In genomic region chr4:22498102-22498957, GRCm38 (mm10) we compare ENCODE assay signal across 8 mouse cellular contexts. TPM values are rescaled to one million over a fixed set of nuclear protein-coding genes. Genes with fewer than 3 reads are reported as not detected.
DNase-seq lines count a peak whose midpoint lies in the region; ATAC-seq and TF ChIP-seq lines count a peak whose summit lies in the region.

No protein-coding gene starts in this region.

- no peaks in the 10 kb centered on the region for H3K4me1 ChIP-seq in lung, postnatal 0 days (ENCODE audit: insufficient read depth, low read depth, low read length)
- peaks cover 10% of the 10 kb centered on the region; the same call in 1 of the 2 replicates for H3K4me1 ChIP-seq in intestine, embryonic 16.5 days (ENCODE audit: control insufficient read depth, insufficient read depth, low read length)

- peaks cover 47% of the 10 kb centered on the region for H3K27me3 ChIP-seq in lung, postnatal 0 days (replicated peaks; ENCODE audit: insufficient read depth, low read length)
- peaks cover 59% of the 10 kb centered on the region for H3K27me3 ChIP-seq in intestine, embryonic 16.5 days (replicated peaks; ENCODE audit: control insufficient read depth, insufficient read depth, low read length)

- peak; percentile 29 to 38 for DNase-seq in cerebellum, postnatal 25 days
- no peak for DNase-seq in cerebellum, adult 9-11 months
- no peak for DNase-seq in lung, postnatal 0 days (ENCODE audit: low spot score)
- no peak for DNase-seq in lung, postnatal 4 days
- DNase-seq in neural tube, embryonic 10.5 days (ENCODE audit: extremely low spot score, low spot score) = peak; percentile 68
- DNase-seq in thymus, postnatal 10 days (ENCODE audit: low spot score in 2 of 2) = no peak

- ATAC-seq in lung, postnatal 0 days = no peak
- peak; percentile 46; the same call in 1 of the 2 replicates for ATAC-seq in intestine, embryonic 16.5 days
- no peak for ATAC-seq in erythroid progenitor cell, adult 5-6 weeks (replicated peaks; ENCODE audit: low FRiP score, poor library complexity, severe bottlenecking)

- no peak for TF ChIP-seq EP300 in lung, postnatal 0 days (IDR thresholded peaks at IDR 0.05)

- H3K4me2 ChIP-seq in lung, postnatal 0 days (replicated peaks; ENCODE audit: low read depth, low read length) = peak overlapping the region; percentile 22; the same call in 1 of the 2 replicates
- H3K4me2 ChIP-seq in intestine, embryonic 16.5 days (ENCODE audit: low read depth, low read length) = peak overlapping the region; percentile 37

- H3K4me3 ChIP-seq in lung, postnatal 0 days (ENCODE audit: low read depth, low read length) = no peak overlapping the region
- H3K4me3 ChIP-seq in intestine, embryonic 16.5 days (ENCODE audit: low read length) = peak overlapping the region; percentile 34

- no peak for TF ChIP-seq CTCF in lung, postnatal 0 days (IDR thresholded peaks at IDR 0.05)

- H3K27ac ChIP-seq in lung, postnatal 0 days (ENCODE audit: low read length) = no peak overlapping the region
- no peak overlapping the region for H3K27ac ChIP-seq in intestine, embryonic 16.5 days (ENCODE audit: low read length)

- no peaks in the 10 kb centered on the region for H3K36me3 ChIP-seq in lung, postnatal 0 days (ENCODE audit: insufficient read depth, low read length)
- H3K36me3 ChIP-seq in intestine, embryonic 16.5 days (ENCODE audit: control insufficient read depth, insufficient read depth, low read length) = no peaks in the 10 kb centered on the region

- no peaks in the 10 kb centered on the region for H3K9me3 ChIP-seq in lung, postnatal 0 days (ENCODE audit: low read length)
- no peaks in the 10 kb centered on the region for H3K9me3 ChIP-seq in intestine, embryonic 16.5 days (ENCODE audit: control insufficient read depth, low read length)

- no peak overlapping the region for H3K9ac ChIP-seq in lung, postnatal 0 days (replicated peaks; ENCODE audit: low read depth)
- no peak overlapping the region for H3K9ac ChIP-seq in intestine, embryonic 16.5 days (ENCODE audit: low read depth, low read length)

- 1% methylated on average over 45 of the region's 45 CpGs for WGBS in lung, postnatal 0 days
- under 1% methylated on average over 45 of the region's 45 CpGs for WGBS in intestine, embryonic 16.5 days

RNA-seq across cellular contexts. Expression of gene Pou3f2, which starts 10.2 kb away (rescaled TPM):
- polyA plus RNA-seq in lung, postnatal 0 days (2015; fragmentation: Nextera tagmentation; extraction: Ambion mirVana) = not detected in 2 replicates
- polyA plus RNA-seq in intestine, embryonic 16.5 days (2015; fragmentation: Nextera tagmentation; extraction: Ambion mirVana) = not detected in 2 replicates
- total RNA-seq in erythroid progenitor cell, adult 5-6 weeks (2015; ENCODE audit: low replicate concordance) = not detected in 2 replicates
- total RNA-seq in erythroid progenitor cell, adult 5-6 weeks (2017; ENCODE audit: low replicate concordance) = not detected in 2 replicates

Comparison
In these comparisons a context has a peak if more than half of its experiments do, and no peak if none do; other contexts are left out.
1. DNase-seq: peak in cerebellum, postnatal 25 days (2 of 2) and neural tube, embryonic 10.5 days (single experiment); none in cerebellum, adult 9-11 months (single experiment), lung, postnatal 0 days (single experiment), lung, postnatal 4 days (0 of 2) and thymus, postnatal 10 days (0 of 2).